Mouse (Mus musculus): Measurements from ENCODE around the gene Commd7. TPM values are rescaled to one million over a fixed set of nuclear protein-coding genes. Genes with fewer than 3 reads are reported as not detected.

Gene Commd7
- total and polyA plus RNA-seq, 2 experiments from 2014 or later: 24.7 to 103 TPM

- Histone ChIP-seq H3K9me3 (ENCODE audit: low read length) (no peaks in the 10 kb centered on the region), H3K4me2 (ENCODE audit: low read depth, low read length, poor library complexity, severe bottlenecking) (no peak overlapping the region), H3K4me3 (ENCODE audit: low read depth, low read length) (no peak overlapping the region), H3K9ac (replicated peaks; ENCODE audit: low read length, poor library complexity, severe bottlenecking) (no peak overlapping the region), H3K36me3 (ENCODE audit: insufficient read depth, low read length) (no peaks in the 10 kb centered on the region), H3K27ac (ENCODE audit: low read depth, low read length) (no peak overlapping the region), H3K27me3 (ENCODE audit: insufficient read depth, low read length) (no peaks in the 10 kb centered on the region), H3K4me1 (ENCODE audit: insufficient read depth, low read length) (no peaks in the 10 kb centered on the region)
- no peak for TF ChIP-seq CTCF (IDR thresholded peaks at IDR 0.05)
- ATAC-seq (ENCODE audit: low FRiP score) (no peak), DNase-seq (ENCODE audit: low spot score) (no peak)
- 65% methylated on average over 15 of the region's 15 CpGs for WGBS
Observed at GRCm38 (mm10) chr2:153582876-153583585, 49.5 kb downstream of the Commd7 start.

DNA sequence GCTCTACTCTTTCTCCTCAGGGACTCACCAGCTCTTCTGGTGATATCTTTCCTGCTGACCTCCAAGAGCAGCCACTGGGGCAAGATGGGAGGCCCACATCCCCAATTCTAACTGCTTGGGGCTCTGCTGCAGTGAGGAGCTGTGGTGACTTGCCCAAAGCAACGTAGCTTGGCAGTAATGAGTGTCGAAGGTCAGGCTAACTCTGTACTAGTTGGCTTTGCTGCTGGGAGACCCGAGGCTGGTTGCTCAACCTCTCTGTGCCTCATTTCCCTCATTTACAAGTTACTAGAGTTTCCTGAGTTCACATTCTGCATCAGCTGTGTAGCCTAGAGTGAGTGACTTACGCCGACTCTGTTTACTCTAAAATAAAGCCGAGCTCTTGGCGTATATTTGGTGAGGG lies 51.2 kb downstream of the Commd7 start:
- no peak overlapping the region for H3K9ac ChIP-seq (replicated peaks; ENCODE audit: low read length, poor library complexity, severe bottlenecking)
- TF ChIP-seq CTCF (IDR thresholded peaks at IDR 0.05): no peak
- ATAC-seq (ENCODE audit: low FRiP score) (no peak), DNase-seq (ENCODE audit: low spot score) (no peak)
- WGBS: 93% methylated on average over 7 of the region's 7 CpGs
- H3K4me3 ChIP-seq (ENCODE audit: low read depth, low read length): no peak overlapping the region
- H3K27me3 ChIP-seq (ENCODE audit: insufficient read depth, low read length): no peaks in the 10 kb centered on the region
- no peaks in the 10 kb centered on the region for H3K4me1 ChIP-seq (ENCODE audit: insufficient read depth, low read length)
- no peaks in the 10 kb centered on the region for H3K9me3 ChIP-seq (ENCODE audit: low read length)
- no peak overlapping the region for H3K4me2 ChIP-seq (ENCODE audit: low read depth, low read length, poor library complexity, severe bottlenecking)
- no peak overlapping the region for H3K27ac ChIP-seq (ENCODE audit: low read depth, low read length)
- no peaks in the 10 kb centered on the region for H3K36me3 ChIP-seq (ENCODE audit: insufficient read depth, low read length)

DNA sequence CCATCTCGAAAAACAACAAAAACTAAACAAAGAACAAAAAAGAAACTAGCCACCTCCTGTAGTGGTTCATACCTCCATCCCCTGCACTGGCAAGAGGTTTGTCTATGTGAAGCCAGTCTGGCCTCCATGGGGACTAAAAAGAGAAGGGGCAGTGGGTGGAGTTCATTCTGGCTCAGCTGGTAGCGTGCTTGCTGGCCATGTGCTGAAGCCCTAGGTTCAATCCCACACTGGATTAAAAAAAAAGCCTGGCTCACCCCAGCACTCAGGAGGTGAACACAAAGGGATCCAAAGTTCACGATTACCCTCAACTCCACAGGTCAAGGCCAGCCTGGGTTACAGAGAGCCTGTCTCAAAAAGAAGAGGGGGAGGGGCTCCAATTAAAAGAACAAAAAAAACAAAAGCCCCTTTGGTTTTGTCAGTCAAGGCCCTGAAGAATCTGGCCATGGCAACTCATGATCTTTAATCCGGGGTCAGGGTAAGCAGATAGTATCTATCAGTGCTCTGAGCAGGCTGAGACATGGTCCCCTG lies 52.1 kb downstream of the Commd7 start:
- no peak overlapping the region for H3K9ac ChIP-seq (replicated peaks; ENCODE audit: low read length, poor library complexity, severe bottlenecking)
- H3K27ac ChIP-seq (ENCODE audit: low read depth, low read length): no peak overlapping the region
- no peaks in the 10 kb centered on the region for H3K36me3 ChIP-seq (ENCODE audit: insufficient read depth, low read length)
- H3K9me3 ChIP-seq (ENCODE audit: low read length): no peaks in the 10 kb centered on the region
- H3K4me3 ChIP-seq (ENCODE audit: low read depth, low read length): no peak overlapping the region
- H3K4me1 ChIP-seq (ENCODE audit: insufficient read depth, low read length): no peaks in the 10 kb centered on the region
- no peak for DNase-seq (ENCODE audit: low spot score)
- TF ChIP-seq CTCF (IDR thresholded peaks at IDR 0.05): no peak
- no peaks in the 10 kb centered on the region for H3K27me3 ChIP-seq (ENCODE audit: insufficient read depth, low read length)
- H3K4me2 ChIP-seq (ENCODE audit: low read depth, low read length, poor library complexity, severe bottlenecking): no peak overlapping the region
- 64% methylated on average over 4 of the region's 4 CpGs for WGBS
- ATAC-seq (ENCODE audit: low FRiP score): no peak

DNA sequence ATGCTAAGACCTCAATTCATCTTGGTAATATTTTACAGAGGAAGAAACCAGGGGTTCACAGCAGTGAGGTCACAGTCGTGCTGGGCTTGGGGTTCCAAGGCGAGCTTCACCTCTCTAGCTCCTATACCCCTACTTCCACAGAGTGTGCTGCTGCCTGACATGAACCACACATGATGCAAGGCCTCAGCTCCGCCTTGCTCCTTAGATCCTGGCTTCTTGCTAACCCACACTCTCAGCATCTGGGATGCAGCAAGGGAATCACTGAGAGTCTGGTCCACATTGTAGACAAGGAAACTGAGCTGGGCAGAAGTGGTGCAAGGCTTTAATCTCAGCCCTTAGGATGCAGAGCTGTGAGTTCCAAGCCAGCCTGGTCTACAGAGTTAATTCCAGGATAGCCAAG lies 52.5 kb downstream of the Commd7 start:
- Histone ChIP-seq H3K27ac (ENCODE audit: low read depth, low read length) (no peak overlapping the region), H3K4me2 (ENCODE audit: low read depth, low read length, poor library complexity, severe bottlenecking) (no peak overlapping the region), H3K9ac (replicated peaks; ENCODE audit: low read length, poor library complexity, severe bottlenecking) (no peak overlapping the region), H3K4me3 (ENCODE audit: low read depth, low read length) (no peak overlapping the region), H3K36me3 (ENCODE audit: insufficient read depth, low read length) (no peaks in the 10 kb centered on the region), H3K9me3 (ENCODE audit: low read length) (no peaks in the 10 kb centered on the region), H3K27me3 (ENCODE audit: insufficient read depth, low read length) (no peaks in the 10 kb centered on the region), H3K4me1 (ENCODE audit: insufficient read depth, low read length) (no peaks in the 10 kb centered on the region)
- 95% methylated on average over 3 of the region's 3 CpGs for WGBS
- ATAC-seq (ENCODE audit: low FRiP score) (no peak), DNase-seq (ENCODE audit: low spot score) (no peak)
- TF ChIP-seq CTCF (IDR thresholded peaks at IDR 0.05): no peak

DNA sequence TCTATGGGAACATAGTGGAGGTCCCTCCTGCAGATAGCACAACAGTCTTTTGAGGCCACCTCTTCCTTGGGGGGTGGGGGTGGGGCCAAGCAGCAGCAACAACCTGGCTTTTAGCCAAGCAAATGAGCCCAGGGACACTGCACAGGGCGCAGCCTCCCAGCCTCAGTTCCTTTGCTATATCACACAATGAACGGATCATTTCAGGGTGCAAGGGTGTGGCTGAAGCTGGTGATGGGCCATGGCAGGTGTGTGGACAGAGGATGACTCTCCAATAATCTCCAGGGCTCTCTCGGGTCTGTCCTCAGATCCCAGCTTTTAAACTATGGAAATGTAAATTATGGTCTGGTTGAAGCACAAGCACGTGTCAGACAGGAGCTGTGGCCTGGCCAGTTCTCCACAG lies 55.5 kb downstream of the Commd7 start:
- Histone ChIP-seq H3K9ac (replicated peaks; ENCODE audit: low read length, poor library complexity, severe bottlenecking) (no peak overlapping the region), H3K4me2 (ENCODE audit: low read depth, low read length, poor library complexity, severe bottlenecking) (no peak overlapping the region), H3K27me3 (ENCODE audit: insufficient read depth, low read length) (no peaks in the 10 kb centered on the region), H3K9me3 (ENCODE audit: low read length) (no peaks in the 10 kb centered on the region), H3K4me3 (ENCODE audit: low read depth, low read length) (no peak overlapping the region), H3K36me3 (ENCODE audit: insufficient read depth, low read length) (no peaks in the 10 kb centered on the region), H3K27ac (ENCODE audit: low read depth, low read length) (no peak overlapping the region), H3K4me1 (ENCODE audit: insufficient read depth, low read length) (no peaks in the 10 kb centered on the region)
- no peak for ATAC-seq (ENCODE audit: low FRiP score)
- DNase-seq (ENCODE audit: low spot score): no peak
- 47% methylated on average over 4 of the region's 4 CpGs for WGBS
- no peak for TF ChIP-seq CTCF (IDR thresholded peaks at IDR 0.05)

DNA sequence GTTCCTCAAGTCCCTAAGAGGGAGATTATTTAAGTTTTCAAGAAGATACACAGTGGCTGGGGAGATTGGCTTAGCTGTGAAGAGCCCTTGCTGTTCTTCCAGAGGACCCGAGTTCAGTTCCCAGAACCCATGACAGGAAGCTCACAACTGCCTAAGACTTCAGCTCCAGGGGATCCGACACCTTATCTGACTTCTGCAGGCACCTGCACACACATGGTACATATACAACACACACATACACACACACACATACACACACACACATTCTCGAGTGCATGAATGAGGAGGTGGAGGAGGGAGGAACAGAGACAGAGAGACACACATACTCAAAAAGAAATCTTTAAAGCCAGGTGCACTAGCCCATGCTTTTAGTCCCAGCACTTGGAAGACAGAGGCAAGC lies 56.4 kb downstream of the Commd7 start:
- no peak for TF ChIP-seq CTCF (IDR thresholded peaks at IDR 0.05)
- H3K36me3 ChIP-seq (ENCODE audit: insufficient read depth, low read length): no peaks in the 10 kb centered on the region
- H3K9ac ChIP-seq (replicated peaks; ENCODE audit: low read length, poor library complexity, severe bottlenecking): no peak overlapping the region
- no peaks in the 10 kb centered on the region for H3K4me1 ChIP-seq (ENCODE audit: insufficient read depth, low read length)
- no peak overlapping the region for H3K27ac ChIP-seq (ENCODE audit: low read depth, low read length)
- no peak overlapping the region for H3K4me3 ChIP-seq (ENCODE audit: low read depth, low read length)
- no peaks in the 10 kb centered on the region for H3K27me3 ChIP-seq (ENCODE audit: insufficient read depth, low read length)
- H3K4me2 ChIP-seq (ENCODE audit: low read depth, low read length, poor library complexity, severe bottlenecking): no peak overlapping the region
- WGBS: 83% methylated on average over 3 of the region's 3 CpGs
- DNase-seq (ENCODE audit: low spot score) (no peak), ATAC-seq (ENCODE audit: low FRiP score) (no peak)
- H3K9me3 ChIP-seq (ENCODE audit: low read length): no peaks in the 10 kb centered on the region
